Mouse (Mus musculus) layer of hippocampus, adult 2 months (tissue): ENCODE measurements at regions not wholly inside any gene's neighbourhood (a gene's known extent, or its start where the extent isn't known, plus 50 kb on each side); places are given as distances from the start of the nearest gene placed in this dataset.

Experiments
- DNase-seq, 2 experiments: peaks; one replicate each; pipeline ENCODE4 v3.0.0; 2022; ENCODE audit warnings: low spot score in 2 of 2
- H3K27ac ChIP-seq: fragments of 200-600 bp; 2 replicates; pipeline ENCODE4 v1.8.1; 2022
- H3K4me3 ChIP-seq: fragments of 200-600 bp; 2 replicates; pipeline ENCODE4 v1.8.1; 2022; ENCODE audit warnings: mild to moderate bottlenecking
- CTCF ChIP-seq: fragments of 200-600 bp; conservative IDR thresholded peaks from 2 replicates; pipeline ENCODE4 v1.8.1; 2022; ENCODE audit warnings: antibody characterized with exemption, mild to moderate bottlenecking, moderate library complexity

- no peak for DNase-seq
- Histone ChIP-seq H3K4me3 (no peak overlapping the region), H3K27ac (no peak overlapping the region)
- TF ChIP-seq CTCF, result peak; percentile 74
Observed at GRCm38 (mm10) chr4:150708572-150708984, 56.6 kb upstream of the Slc45a1 start.

- Histone ChIP-seq H3K27ac (0 out of 2 replicates have a peak overlapping the region, but pooled peaks have one; percentile 5), H3K4me3 (no peak overlapping the region)
- no peak for DNase-seq
- TF ChIP-seq CTCF, result no peak
Observed at GRCm38 (mm10) chr4:150707725-150708571, 56.0 kb upstream of the Slc45a1 start.

- 0 out of 2 replicates have a peak overlapping the region, but pooled peaks have one; percentile 5 for H3K27ac ChIP-seq
- H3K4me3 ChIP-seq, result no peak overlapping the region
- no peak for DNase-seq
- no peak for TF ChIP-seq CTCF
Observed at GRCm38 (mm10) chr4:150706793-150707724, 55.1 kb upstream of the Slc45a1 start.

GRCm38 (mm10) chr4:150706291-150706690 is 54.3 kb upstream of the Slc45a1 start:
- no peak for DNase-seq
- no peak for TF ChIP-seq CTCF
- no peak overlapping the region for H3K4me3 ChIP-seq
- no peak overlapping the region for H3K27ac ChIP-seq

GRCm38 (mm10) chr4:150703266-150703665 is 51.3 kb upstream of the Slc45a1 start:
- no peak for DNase-seq
- TF ChIP-seq CTCF, result no peak
- Histone ChIP-seq H3K27ac (no peak overlapping the region), H3K4me3 (no peak overlapping the region)
